Mouse (Mus musculus): ENCODE results near the gene Atp5s.

Atp5s gene

DNA sequence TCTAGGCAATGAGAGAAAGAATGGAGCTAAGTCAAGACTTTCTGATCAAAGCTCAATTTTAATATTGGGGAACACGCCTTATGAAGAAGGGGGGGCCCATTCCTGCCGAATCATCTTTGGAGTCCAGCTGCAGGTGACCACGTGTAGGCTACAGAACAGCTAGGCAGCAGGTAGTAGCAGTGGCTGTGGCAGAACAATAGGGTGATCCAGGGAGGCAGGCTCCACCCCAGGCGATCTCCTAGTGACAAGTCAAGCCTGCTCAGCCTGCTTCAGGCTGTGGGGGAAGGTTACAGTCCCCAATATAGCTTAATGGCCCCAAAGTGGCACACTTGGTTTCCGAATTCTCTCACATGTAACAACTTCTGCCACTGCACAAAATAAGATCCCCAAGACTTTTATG lies 7.5 kb downstream of the Atp5s start:
- no peak for DNase-seq (ENCODE audit: low spot score)

- DNase-seq (ENCODE audit: low spot score), result peak; percentile 60
These were observed 8.8 kb downstream of the Atp5s start for GRCm38 (mm10) chr12:69733518-69733917.

DNA sequence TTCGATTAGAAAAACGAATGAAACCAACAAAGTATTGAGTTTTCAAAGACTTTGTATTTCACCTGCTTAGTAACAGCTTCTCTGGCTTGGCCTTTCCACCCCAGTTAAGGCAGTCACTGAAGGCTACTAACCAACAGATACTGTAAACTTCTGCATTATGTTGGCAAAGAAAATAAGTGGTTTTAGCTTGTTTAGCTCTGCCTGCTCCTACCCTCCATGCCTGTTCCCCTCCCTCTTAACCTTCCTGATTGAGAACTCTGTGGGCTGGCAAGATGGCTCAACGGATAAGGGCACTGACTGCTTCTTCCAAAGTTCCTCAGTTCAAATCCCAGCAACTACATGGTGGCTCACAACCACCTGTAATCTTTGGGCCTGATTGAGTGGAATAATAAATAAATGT lies 9.2 kb downstream of the Atp5s start:
- no peak for DNase-seq (ENCODE audit: low spot score)

DNA sequence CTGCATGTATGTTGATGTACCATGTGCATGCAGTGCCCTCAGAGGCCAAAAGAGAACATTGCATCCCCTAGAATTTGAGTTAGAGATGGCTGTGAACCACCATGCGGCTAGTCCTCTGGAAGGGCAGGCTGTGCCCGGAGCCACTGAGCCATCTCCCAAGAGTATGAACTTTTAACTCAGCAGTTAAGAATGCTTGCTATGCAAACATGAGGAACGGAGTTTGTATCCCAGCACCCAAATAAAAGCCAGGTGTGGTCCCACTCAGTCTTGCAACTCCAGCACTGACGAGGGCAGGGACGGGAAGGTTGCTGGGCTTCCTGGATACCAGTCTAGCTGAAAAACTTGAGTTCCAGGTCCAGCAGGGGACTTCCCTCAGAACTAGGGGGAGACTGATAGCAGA lies 17.2 kb downstream of the Atp5s start:
- DNase-seq (ENCODE audit: low spot score), result no peak

DNA sequence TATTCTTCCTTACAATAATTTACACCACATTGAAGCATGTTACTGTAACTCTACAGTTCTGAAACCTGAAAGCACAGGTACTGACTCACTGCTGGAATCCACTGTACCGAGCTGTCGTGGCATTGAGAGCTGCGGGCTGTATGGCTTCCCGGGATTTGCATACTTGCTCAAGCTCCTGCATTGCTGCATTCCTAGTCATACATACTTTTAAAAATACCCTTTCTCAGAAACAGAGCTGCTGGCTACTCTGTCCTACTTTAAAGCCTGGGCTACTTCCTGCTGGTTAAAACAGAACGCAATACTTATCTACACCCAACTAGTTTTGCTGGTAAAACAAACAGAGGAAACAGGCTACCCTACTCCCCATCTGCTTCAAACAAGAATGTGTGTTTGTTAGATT lies 19.4 kb downstream of the Atp5s start:
- DNase-seq (ENCODE audit: low spot score), result no peak

- no peak for DNase-seq (ENCODE audit: low spot score)
These were observed 27.2 kb downstream of the Atp5s start for GRCm38 (mm10) chr12:69751864-69752341.

GRCm38 (mm10) chr12:69753936-69754335 lies 29.2 kb downstream of the Atp5s start:
- no peak for DNase-seq (ENCODE audit: low spot score)

- DNase-seq (ENCODE audit: low spot score), result no peak
These were observed 31.3 kb downstream of the Atp5s start for GRCm38 (mm10) chr12:69756015-69756414.

- peak; percentile 90 for DNase-seq (ENCODE audit: low spot score)
These were observed 32.8 kb downstream of the Atp5s start for GRCm38 (mm10) chr12:69757418-69758141.

DNA sequence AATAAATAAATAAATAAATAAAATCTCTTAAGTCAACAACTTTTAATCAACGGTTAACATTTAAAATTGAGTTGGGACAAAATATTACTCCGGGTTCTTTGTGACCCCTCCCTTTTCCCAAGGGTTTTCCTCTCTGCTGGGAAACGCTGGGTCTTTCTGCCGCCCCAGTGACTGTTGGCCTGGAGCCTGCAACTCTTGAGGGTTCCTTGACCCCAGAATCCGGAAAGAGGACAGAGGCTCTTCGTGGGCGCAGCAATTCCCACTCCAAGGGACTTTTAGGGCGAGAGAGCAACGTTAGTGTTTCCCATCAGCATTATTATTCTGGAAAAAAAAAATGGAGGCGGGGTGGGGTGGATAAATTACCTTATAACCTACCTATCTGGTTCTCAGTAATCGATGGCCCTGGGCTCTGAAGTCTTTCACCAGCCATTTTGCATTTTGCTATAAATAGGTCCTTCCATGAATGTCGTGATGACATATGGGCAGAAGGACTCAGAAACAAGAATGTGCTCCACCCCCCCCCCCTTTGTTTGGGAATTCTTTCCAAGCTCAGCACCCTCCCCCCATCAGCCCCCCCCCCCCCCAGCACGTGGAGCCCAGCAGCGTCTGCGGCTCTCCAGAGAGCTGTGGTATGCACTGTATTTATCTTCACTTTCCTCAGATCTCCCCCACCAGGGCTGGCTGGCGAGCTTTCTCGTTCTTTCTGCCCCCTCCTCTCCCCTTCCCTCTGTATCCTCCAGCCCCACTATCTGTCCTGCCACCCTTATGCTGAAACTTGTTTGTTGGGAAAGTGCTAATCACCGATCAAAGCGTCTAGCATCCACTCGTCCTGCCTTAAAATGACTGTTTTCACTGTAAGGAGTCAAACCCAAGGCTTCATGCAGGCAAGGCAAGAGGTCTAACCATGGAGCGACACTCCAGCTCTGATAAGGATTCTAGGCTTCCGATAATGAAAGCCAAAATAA lies 33.8 kb downstream of the Atp5s start:
- peak; percentile 19 for DNase-seq (ENCODE audit: low spot score)

DNA sequence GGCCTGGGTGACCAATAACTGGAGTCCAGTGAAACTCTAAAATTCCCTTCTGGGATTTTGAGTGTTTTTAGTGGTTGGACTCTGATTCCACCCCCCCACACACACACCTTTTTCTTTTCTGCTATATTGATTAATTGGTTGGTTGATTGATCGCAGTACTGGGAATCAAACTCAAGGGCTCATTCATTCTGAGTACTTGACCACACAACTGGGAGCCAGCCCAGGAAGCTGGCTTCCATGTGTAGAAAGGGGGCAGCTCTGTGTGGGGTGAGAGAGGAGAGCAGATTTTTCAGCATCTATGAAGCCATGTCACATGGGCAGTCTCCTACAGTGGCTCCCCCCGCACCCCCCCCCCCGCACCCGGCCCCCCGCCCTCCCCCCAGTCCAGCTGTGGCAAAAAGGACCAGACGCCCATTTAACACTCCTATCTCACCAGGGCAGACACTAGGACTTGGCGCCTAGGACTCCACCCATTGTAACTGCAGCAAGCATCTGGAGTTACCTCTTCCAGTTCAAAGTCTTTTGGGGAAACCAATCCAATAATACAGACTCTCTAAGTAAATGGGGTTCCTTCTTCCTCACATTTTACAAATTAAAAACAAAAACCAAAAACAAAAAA lies 34.6 kb downstream of the Atp5s start:
- DNase-seq (ENCODE audit: low spot score), result no peak

DNA sequence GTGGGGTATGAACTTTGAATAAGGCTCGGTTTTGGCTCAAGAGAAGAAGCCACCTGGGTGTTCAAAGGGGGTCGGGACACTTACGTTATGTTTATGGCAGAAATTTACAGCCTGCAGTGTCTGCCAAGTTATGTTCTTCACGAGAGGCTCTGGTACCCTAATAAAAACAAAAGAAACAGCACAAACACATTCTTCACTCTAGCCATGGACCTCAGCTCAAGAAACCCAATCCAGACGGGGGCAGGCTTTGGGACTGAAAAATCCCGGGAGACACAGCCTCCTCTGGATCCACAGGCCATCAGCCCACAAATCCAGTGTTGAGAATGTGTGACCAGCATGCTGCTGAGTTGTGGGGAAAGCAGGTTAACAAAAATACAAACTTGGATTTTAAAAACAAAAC lies 35.3 kb downstream of the Atp5s start:
- no peak for DNase-seq (ENCODE audit: low spot score)

GRCm38 (mm10) chr12:69760743-69761406 lies 36.1 kb downstream of the Atp5s start:
- DNase-seq (ENCODE audit: low spot score), result no peak

DNA sequence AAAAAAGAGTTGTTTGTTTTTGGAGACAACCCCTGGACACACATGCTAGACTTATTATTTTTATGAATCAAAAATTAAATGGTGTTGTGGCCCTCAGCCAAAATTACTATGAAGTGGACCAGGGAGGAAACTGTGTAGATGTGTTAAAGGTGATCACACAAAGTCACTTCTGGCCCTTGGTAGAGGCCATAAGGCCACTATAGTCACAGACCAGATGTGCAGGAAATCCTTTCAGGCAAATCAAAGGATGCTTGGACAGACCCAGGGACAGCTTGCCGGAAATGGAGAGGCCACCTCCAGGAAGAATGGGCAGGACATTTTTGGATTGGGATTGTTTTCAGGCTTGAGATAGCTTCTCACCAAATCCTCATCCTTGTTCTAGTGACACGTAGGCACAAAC lies 36.9 kb downstream of the Atp5s start:
- DNase-seq (ENCODE audit: low spot score), result no peak

- no peak for DNase-seq (ENCODE audit: low spot score)
These were observed 40.8 kb downstream of the Atp5s start for GRCm38 (mm10) chr12:69765543-69765942.

- no peak for DNase-seq (ENCODE audit: low spot score)
These were observed 41.6 kb downstream of the Atp5s start for GRCm38 (mm10) chr12:69766185-69766904.

- DNase-seq (ENCODE audit: low spot score), result no peak
These were observed 42.9 kb downstream of the Atp5s start for GRCm38 (mm10) chr12:69767476-69768258.

DNA sequence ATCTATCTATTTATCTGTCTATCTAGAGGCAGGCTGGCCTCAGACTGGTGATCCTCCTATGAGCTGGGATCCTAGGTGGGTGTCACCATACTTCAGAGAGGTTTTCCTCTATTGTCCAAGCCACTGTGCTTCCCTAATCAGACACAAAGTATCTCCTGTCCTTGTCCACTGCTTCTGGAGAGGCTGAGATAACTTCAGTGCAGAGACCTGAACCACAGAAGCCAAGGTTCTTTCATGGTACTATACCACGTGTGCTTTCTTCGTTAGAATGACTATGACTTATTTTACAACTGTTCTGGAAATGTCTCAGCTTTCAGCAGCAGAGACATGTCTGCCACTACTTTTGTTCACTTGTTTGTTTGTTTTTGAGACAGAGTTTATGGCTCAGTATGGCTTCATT lies 44.1 kb downstream of the Atp5s start:
- no peak for DNase-seq (ENCODE audit: low spot score)

- DNase-seq (ENCODE audit: low spot score), result peak; percentile 30
These were observed 52.0 kb downstream of the Atp5s start for GRCm38 (mm10) chr12:69776607-69777340.

- no peak for DNase-seq (ENCODE audit: low spot score)
These were observed 52.6 kb downstream of the Atp5s start for GRCm38 (mm10) chr12:69777341-69777730.

Measured in lung, postnatal 25 days (tissue).